Mouse (Mus musculus) right cerebral cortex, adult 2 months (tissue): ENCODE results near the gene Depdc5.
"Not testable (repeated sequence)": the region's sequence is repeated elsewhere in the genome, so short reads cannot be mapped to it uniquely, and the experiment has no call there.

Experiments
- DNase-seq, 2 experiments: peaks; one replicate each; pipeline ENCODE4 v3.0.0; 2021 to 2022; ENCODE audit warnings: low spot score in 2 of 2

Gene Depdc5

DNA sequence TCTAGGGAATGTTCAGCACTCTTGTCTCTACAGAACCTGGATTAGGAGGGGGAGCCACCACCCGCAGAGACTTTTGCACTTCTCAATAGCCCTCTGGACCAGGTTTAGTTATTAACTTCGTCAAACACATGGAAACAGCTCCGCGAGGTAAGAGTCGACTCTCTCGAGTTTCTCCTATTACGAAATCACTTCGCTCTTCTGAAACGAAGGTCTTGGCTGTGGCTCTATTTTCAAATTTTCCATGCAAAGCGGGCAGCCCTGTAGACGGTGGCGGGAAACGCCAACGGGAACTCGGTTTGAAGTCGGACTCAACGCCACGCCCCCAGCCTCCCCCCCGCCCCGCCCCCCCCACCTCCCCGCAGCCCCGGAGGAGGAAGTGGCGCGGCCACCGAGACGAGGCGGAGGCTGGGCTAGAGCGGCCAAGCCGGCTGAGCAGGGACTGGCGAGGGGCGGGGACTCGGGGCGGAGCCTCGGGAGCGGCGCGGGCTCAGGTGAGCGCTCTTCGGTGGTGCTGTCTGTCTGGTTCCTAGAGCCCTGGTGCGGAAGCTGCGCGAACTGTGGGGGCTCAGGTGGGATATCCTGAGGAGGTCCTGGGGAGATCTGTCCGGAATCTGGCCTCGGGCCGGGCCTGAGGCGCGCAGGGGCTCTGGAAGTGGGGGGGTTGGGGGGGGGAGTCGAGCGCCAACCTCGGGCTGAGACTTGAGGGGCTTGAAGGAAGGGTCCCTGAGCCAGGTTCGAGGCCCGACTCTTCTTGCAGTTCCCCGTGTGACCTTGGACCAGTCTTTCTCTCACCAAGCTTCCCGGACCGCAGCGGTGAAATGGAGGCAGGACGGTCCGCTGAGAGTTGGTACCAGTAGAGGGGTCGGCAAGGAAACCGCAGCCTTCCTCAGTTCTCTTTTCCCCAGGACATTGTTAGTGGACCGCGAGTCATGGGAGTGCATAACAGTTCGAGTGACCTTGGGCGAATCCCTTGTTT is at the start of gene Depdc5:
TSS of gene Depdc5 (plus strand) at position 449 of the 976 bp plus-strand sequence.
- DNase-seq: peak; percentile 86 to 89

DNA sequence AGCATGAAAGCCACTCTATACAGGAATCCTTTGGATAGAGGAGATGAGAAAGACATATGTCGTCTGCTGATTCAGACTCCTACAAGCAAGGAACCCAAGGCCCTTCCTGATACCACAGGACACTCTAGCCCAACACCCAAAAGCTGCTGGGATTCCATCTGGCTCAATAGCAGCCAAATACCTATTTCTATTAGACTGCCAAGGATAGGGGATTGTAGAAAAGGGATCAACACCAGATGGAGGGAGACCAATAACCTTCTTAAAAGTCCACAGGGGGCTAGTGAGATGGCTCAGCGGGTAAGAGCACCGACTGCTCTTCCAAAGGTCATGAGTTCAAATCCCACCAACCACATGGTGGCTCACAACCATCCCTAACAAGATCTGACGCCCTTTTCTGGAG is 48.1 kb upstream of the Depdc5 start:
- no peak for DNase-seq

- no peak for DNase-seq
These were observed 43.0 kb upstream of the Depdc5 start for GRCm38 (mm10) chr5:32820471-32820870.

- DNase-seq: no peak
These were observed 36.5 kb upstream of the Depdc5 start, which contains the start of gene Gm20671 for GRCm38 (mm10) chr5:32827009-32827408. Gene Gm20671 (minus strand): TSS chr5:32827109.

DNA sequence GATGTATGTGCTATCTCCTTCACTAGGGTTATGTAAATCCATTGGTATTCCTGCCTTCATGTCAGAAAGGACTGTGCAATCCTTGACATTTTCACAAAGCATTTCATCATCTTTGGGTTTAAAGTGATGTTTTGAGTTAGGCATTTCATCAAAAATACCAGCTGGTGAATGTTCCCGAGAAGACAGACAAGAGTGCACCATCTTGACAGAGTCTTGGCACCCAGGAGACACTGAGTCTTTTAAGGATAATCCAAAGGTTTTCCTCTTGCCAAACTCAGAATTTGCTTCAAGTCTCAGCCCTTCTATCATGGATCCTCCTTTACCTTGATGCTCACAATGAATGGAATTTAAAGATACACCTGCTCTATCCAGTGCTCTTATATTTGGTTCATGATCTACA is 34.7 kb upstream of the Depdc5 start:
- DNase-seq: not testable (repeated sequence)

DNA sequence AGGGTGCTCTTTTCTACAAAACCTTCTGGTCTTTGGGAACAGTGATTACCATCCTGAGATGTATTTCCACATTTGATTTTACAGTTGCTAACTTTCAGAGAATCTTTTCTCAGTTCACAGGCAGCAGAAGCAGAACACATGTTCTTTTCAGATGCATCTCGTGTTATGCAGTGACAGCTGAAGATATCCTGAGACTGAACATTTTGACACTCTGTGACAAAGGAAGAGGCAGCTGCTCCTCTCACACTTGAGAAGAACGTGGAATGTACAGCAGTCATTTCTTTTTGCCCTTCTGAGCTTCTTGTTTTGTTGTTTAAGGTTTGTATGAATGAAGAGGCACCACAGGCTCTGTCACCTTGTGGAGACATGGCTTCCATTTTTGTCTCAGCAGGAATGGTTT is 33.4 kb upstream of the Depdc5 start:
- DNase-seq: no peak

GRCm38 (mm10) chr5:32834497-32834896 is 29.0 kb upstream of the Depdc5 start:
- no peak for DNase-seq

GRCm38 (mm10) chr5:32836976-32837375 is 26.5 kb upstream of the Depdc5 start:
- no peak for DNase-seq

- no peak for DNase-seq
These were observed 23.5 kb upstream of the Depdc5 start for GRCm38 (mm10) chr5:32840029-32840428.

DNA sequence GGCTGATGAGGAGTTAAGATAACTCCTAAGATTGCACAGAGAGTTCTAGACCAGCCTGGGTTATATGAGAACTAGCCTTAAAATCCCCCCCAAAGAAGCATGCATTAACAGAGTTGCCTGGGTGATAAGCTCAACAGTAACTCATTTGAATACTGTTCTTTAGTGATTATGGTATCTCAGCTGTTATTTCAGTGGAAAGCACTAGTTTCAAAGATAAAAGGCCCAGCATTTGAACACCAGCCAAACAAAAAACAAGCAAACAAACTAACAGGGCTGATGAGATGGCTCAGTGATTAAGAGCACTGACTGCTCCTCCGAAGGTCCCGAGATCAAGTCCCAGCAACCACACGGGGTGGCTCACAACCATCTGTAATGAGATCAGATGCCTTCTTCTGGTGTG is 14.3 kb upstream of the Depdc5 start:
- no peak for DNase-seq

DNA sequence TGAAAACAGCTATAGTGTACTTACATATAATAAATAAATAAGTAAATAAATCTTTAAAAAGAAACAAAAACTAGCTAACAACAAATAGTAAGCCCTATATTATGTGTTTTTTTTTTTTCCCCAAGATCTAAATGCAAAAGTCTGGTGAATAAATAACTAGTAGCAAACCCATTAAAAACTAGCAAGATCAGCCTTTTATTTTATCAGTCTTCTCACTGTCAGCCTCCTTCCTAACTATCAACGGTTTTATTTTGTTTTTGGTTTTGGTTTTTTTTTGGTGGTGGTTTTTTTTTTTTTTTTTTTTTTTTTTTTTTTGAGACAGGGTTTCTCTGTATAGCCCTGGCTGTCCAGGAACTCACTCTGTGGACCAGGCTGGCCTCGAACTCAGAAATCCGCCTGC is 13.9 kb upstream of the Depdc5 start:
- DNase-seq: not testable (repeated sequence)

DNA sequence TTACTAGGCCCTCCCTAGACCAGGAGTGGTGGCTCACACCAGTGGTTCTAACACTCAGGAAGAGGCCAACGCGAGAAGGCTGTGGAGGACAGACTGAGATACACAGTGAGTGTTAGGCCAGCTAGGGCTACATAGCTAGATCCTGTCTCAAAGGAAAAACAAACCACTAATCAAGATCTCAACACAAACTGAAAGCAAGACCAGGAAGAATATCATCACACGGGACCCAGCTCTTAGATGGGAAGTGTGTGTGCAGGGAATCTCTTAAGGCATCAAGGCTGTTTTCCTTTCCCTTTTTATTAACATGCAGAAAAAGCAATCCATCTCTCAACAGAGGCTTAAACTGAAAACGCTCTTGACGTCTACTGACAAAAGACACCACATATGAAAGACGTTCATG is 11.5 kb upstream of the Depdc5 start:
- no peak for DNase-seq

DNA sequence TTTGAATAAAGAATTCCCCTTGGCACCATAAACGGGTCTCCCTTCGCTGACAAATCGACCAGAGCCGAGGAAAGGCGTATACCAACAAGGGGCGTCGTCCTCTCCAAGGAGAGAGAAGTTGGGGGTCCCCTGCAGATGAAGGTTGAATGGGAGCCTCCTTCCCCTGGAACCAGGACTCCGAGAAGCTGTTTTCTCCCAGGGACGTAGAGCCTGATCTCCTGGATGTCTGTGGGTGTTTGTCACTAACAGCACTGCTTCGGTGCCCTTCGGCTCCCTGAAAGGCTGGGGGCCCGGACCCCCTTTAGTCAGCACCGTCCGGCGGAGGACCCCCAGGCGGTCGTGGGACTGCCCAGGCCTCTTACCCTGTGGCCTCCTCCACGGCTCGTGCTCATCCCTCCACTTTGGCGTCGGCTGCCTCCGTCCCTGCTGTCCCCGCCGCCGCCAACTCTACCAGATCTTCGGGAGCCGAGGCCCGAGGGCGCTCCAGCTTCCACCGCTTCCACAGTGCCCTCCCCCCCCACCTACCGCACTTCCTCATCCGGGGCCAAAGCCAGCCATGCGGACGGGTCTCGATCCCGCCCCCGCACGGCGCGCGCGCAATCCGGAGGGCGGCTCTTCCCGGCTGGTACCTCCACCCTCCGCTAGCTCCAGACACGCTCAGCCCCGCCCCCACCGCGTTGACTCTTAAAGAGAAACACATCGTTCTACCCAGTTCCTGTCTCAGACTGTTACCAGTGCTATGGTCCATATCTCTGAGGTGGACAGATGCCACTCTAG is 9.6 kb upstream of the Depdc5 start, which contains the start of gene Prr14l:
TSS of gene Prr14l (minus strand) at position 526 of the 777 bp plus-strand sequence.
- peak; percentile 100 for DNase-seq

GRCm38 (mm10) chr5:32854818-32855217 is 8.7 kb upstream of the Depdc5 start:
- DNase-seq: no peak

DNA sequence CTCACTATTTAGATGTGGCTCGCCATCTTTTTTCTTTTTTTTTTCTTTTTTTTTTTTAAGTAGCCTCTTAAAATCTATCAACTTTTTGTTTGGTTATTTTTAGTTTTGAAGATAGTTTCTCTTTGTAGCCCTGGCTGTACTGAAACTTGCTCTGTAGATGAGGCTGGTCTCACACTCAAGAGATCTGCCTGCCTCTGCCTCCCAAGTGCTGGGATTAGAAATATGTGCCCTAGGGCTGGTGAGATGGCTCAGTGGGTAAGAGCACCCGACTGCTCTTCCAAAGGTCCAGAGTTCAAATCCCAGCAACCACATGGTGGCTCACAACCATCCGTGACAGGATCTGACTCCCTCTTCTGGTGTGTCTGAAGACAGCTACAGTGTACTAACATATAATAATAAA is 8.2 kb upstream of the Depdc5 start:
- not testable (repeated sequence) for DNase-seq

- DNase-seq: peak; percentile 56 to 59
These were observed 5.7 kb upstream of the Depdc5 start for GRCm38 (mm10) chr5:32857781-32858220.

DNA sequence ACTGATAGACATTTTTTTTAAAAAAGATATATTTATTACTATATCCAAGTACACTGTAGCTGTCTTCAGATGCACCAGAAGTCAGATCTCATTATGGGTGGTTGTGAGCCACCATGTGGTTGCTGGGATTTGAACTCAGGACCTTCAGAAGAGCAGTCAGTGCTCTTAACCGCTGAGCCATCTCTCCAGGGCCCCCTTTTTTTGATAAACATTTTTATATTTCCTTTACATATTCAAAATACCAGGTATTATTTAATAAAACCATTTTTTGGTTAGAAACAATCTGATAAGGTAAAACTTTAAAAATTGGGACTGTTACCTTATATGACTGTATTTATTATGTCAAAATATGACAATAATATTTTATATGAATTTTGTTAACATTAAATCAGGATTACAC is 2.4 kb upstream of the Depdc5 start:
- DNase-seq: no peak

GRCm38 (mm10) chr5:32862469-32863132 is 900 bp upstream of the Depdc5 start:
- no peak for DNase-seq

- no peak for DNase-seq
These were observed 6.0 kb downstream of the Depdc5 start for GRCm38 (mm10) chr5:32869389-32870024.

- no peak for DNase-seq
These were observed 8.8 kb downstream of the Depdc5 start for GRCm38 (mm10) chr5:32872346-32872745.

GRCm38 (mm10) chr5:32886739-32887138 is 23.2 kb downstream of the Depdc5 start:
- DNase-seq: no peak
